Mouse (Mus musculus): ENCODE data around the gene Mfsd4b3. TPM values are rescaled to one million over a fixed set of nuclear protein-coding genes. Genes with fewer than 3 reads are reported as not detected.

The Mfsd4b3 gene
- polyA plus RNA-seq, 1 experiment: 0.19 TPM

DNA sequence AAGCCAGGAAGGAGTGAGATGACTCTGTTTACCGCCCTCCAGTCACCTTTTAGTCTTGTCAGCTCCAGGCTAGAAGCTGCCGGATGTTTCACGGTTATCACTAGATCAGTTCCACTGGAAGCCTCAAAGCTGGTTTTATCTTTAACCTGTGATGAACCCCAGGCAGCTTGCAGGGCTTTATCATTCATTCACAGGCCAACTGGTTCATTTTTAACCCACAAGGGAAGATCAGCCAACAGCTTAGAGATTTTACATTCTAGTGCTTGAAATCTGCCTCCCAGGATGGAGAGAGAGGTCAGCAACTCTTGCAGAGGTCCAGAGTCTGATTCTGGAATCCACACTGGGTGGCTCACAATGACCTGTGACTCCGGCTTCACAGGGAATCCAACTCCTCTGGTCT lies 31.2 kb upstream of the Mfsd4b3 start:
- Histone ChIP-seq H3K27me3 (ENCODE audit: control insufficient read depth, insufficient read depth, insufficient read length) (peaks cover 4% of the 10 kb centered on the region), H3K79me3 (ENCODE audit: low read depth) (no peaks in the 10 kb centered on the region), H3K79me2 (ENCODE audit: control insufficient read depth, insufficient read depth) (no peaks in the 10 kb centered on the region), H3K4me3 (ENCODE audit: insufficient read depth, poor library complexity, severe bottlenecking) (no peak overlapping the region), H3ac (ENCODE audit: control insufficient read depth, insufficient read length, low read depth) (no peak overlapping the region), H3K36me3 (ENCODE audit: control insufficient read depth, insufficient read depth) (no peaks in the 10 kb centered on the region)
- no peak for TF ChIP-seq USF1 (IDR thresholded peaks at IDR 0.05; ENCODE audit: low read depth)
- no peak for TF ChIP-seq MYOD1 (IDR thresholded peaks at IDR 0.05; ENCODE audit: control insufficient read depth, insufficient read length, low read depth)
- no peak for TF ChIP-seq CEBPB (IDR thresholded peaks at IDR 0.05; ENCODE audit: low read depth)
- TF ChIP-seq MAX (IDR thresholded peaks at IDR 0.05): no peak
- no peak for TF ChIP-seq FOSL1 (IDR thresholded peaks at IDR 0.05; ENCODE audit: insufficient read depth, low read length, poor library complexity, severe bottlenecking)

DNA sequence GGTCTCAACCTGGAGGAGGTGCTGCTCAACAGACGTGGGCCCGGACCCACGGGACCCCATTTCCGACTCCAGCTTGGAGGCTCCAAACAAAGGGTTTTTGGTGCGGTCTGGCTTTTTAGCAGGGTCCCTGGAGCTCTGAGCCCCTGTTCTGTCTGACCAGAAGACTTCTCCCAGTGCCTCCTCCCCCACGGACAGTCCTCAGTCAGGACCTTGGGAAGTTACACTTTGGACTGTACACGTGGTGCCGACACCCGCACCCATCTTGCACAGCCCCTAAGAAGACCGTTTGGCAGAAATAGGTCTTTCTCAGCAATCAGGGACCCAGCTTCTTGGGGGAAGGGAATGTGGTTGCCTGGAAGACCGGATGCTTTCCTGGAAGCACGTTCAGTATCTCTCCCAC lies 26.5 kb upstream of the Mfsd4b3 start, which contains the start of gene Mfsd4b5:
Mfsd4b5 (minus strand) TSS at position 181 of the 400 bp plus-strand sequence.
- Histone ChIP-seq H3K27me3 (ENCODE audit: control insufficient read depth, insufficient read depth, insufficient read length) (peaks cover 4% of the 10 kb centered on the region), H3K4me3 (ENCODE audit: insufficient read depth, poor library complexity, severe bottlenecking) (no peak within 1 kb of the TSS), H3ac (ENCODE audit: control insufficient read depth, insufficient read length, low read depth) (no peak within 1 kb of the TSS), H3K36me3 (ENCODE audit: control insufficient read depth, insufficient read depth) (no peaks in the 10 kb centered on the region), H3K79me3 (ENCODE audit: low read depth) (no peaks in the 10 kb centered on the region), H3K79me2 (ENCODE audit: control insufficient read depth, insufficient read depth) (no peaks in the 10 kb centered on the region)
- no peak for TF ChIP-seq FOSL1 (IDR thresholded peaks at IDR 0.05; ENCODE audit: insufficient read depth, low read length, poor library complexity, severe bottlenecking)
- no peak for TF ChIP-seq MYOG (IDR thresholded peaks at IDR 0.05; ENCODE audit: control insufficient read depth, extremely low read depth, insufficient read length)
- TF ChIP-seq MAX (IDR thresholded peaks at IDR 0.05): no peak
- TF ChIP-seq CTCF (IDR thresholded peaks at IDR 0.05; ENCODE audit: control insufficient read depth, insufficient read depth, insufficient read length): no peak
- TF ChIP-seq MYOD1 (IDR thresholded peaks at IDR 0.05; ENCODE audit: control insufficient read depth, insufficient read length, low read depth): no peak
- TF ChIP-seq USF1 (IDR thresholded peaks at IDR 0.05; ENCODE audit: low read depth): no peak
- TF ChIP-seq CEBPB (IDR thresholded peaks at IDR 0.05; ENCODE audit: low read depth): no peak

DNA sequence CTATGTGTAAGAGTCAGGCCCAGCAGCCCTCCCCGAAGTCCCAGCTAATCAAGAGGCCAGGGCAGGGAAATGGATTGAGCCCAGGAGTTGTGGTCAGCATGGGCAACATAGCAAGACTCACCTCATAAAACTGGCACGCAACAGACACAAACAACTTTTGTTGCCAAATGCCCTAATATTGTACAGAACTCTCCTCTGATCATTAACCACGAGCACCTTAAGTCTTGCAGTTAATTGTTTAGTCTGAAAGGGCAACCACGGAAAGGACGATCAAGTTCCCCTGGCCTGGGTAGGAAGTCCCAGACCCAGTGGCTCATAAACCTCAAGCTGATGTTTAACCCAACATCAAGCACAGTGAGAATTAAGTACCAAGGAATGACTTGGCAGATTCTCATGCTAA lies 22.7 kb upstream of the Mfsd4b3 start:
- H3K79me2 ChIP-seq (ENCODE audit: control insufficient read depth, insufficient read depth): no peaks in the 10 kb centered on the region
- no peaks in the 10 kb centered on the region for H3K36me3 ChIP-seq (ENCODE audit: control insufficient read depth, insufficient read depth)
- H3K79me3 ChIP-seq (ENCODE audit: low read depth): no peaks in the 10 kb centered on the region
- TF ChIP-seq MYOD1 (IDR thresholded peaks at IDR 0.05; ENCODE audit: control insufficient read depth, insufficient read length, low read depth): no peak
- no peak for TF ChIP-seq FOSL1 (IDR thresholded peaks at IDR 0.05; ENCODE audit: insufficient read depth, low read length, poor library complexity, severe bottlenecking)
- no peak for TF ChIP-seq CEBPB (IDR thresholded peaks at IDR 0.05; ENCODE audit: low read depth)
- TF ChIP-seq CTCF (IDR thresholded peaks at IDR 0.05; ENCODE audit: control insufficient read depth, insufficient read depth, insufficient read length): no peak
- TF ChIP-seq USF1 (IDR thresholded peaks at IDR 0.05; ENCODE audit: low read depth): no peak
- no peak for TF ChIP-seq MAX (IDR thresholded peaks at IDR 0.05)
- TF ChIP-seq MYOG (IDR thresholded peaks at IDR 0.05; ENCODE audit: control insufficient read depth, extremely low read depth, insufficient read length): no peak
- peaks cover 4% of the 10 kb centered on the region for H3K27me3 ChIP-seq (ENCODE audit: control insufficient read depth, insufficient read depth, insufficient read length)
- no peak overlapping the region for H3ac ChIP-seq (ENCODE audit: control insufficient read depth, insufficient read length, low read depth)
- H3K4me3 ChIP-seq (ENCODE audit: insufficient read depth, poor library complexity, severe bottlenecking): no peak overlapping the region

DNA sequence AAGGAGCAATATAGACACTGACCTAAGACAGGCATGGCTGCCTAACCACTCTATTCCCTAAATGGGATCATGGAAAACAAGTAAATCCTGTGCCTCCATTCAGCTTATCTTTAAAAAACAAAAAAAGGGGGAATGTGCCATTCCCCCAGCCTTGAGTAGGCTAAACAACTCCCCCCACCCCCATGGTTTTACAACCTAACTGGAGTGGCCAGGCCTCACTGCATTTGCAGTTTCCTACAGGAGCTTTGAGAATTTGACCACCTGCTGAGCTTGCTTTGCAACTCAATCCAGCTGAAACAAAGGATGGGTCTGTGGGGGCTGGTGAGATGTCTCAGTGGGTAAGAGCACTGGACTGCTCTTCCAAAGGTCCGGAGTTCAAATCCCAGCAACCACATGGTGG lies 18.3 kb upstream of the Mfsd4b3 start:
- no peak for TF ChIP-seq USF1 (IDR thresholded peaks at IDR 0.05; ENCODE audit: low read depth)
- no peak for TF ChIP-seq MYOD1 (IDR thresholded peaks at IDR 0.05; ENCODE audit: control insufficient read depth, insufficient read length, low read depth)
- no peak for TF ChIP-seq MAX (IDR thresholded peaks at IDR 0.05)
- no peak for TF ChIP-seq MYOG (IDR thresholded peaks at IDR 0.05; ENCODE audit: control insufficient read depth, extremely low read depth, insufficient read length)
- no peak for TF ChIP-seq CTCF (IDR thresholded peaks at IDR 0.05; ENCODE audit: control insufficient read depth, insufficient read depth, insufficient read length)
- TF ChIP-seq FOSL1 (IDR thresholded peaks at IDR 0.05; ENCODE audit: insufficient read depth, low read length, poor library complexity, severe bottlenecking): no peak
- TF ChIP-seq CEBPB (IDR thresholded peaks at IDR 0.05; ENCODE audit: low read depth): no peak
- Histone ChIP-seq H3K4me3 (ENCODE audit: insufficient read depth, poor library complexity, severe bottlenecking) (no peak overlapping the region), H3K79me2 (ENCODE audit: control insufficient read depth, insufficient read depth) (no peaks in the 10 kb centered on the region), H3K79me3 (ENCODE audit: low read depth) (no peaks in the 10 kb centered on the region), H3K27me3 (ENCODE audit: control insufficient read depth, insufficient read depth, insufficient read length) (no peaks in the 10 kb centered on the region), H3K36me3 (ENCODE audit: control insufficient read depth, insufficient read depth) (no peaks in the 10 kb centered on the region), H3ac (ENCODE audit: control insufficient read depth, insufficient read length, low read depth) (no peak overlapping the region)

DNA sequence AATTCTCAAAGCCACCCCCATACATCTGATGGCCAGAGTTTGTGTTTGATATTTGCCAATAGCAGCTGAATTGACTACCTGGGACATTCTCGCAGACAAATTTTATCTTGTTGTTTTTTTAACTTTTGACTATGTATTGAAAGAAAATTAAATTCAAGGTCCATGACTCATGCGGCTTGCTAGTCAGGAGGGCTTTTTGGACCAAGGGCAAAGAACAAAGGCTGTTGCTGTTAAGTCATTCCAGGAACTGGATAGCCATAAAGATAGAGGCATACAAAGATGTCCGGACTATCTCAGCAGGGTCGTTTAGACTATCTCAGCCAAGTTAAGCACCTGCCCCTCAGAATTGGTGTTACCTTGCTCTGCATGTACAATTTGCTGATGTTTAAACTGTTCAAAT lies 17.4 kb upstream of the Mfsd4b3 start:
- no peaks in the 10 kb centered on the region for H3K79me2 ChIP-seq (ENCODE audit: control insufficient read depth, insufficient read depth)
- no peaks in the 10 kb centered on the region for H3K27me3 ChIP-seq (ENCODE audit: control insufficient read depth, insufficient read depth, insufficient read length)
- H3K79me3 ChIP-seq (ENCODE audit: low read depth): no peaks in the 10 kb centered on the region
- no peak for TF ChIP-seq MYOD1 (IDR thresholded peaks at IDR 0.05; ENCODE audit: control insufficient read depth, insufficient read length, low read depth)
- TF ChIP-seq FOSL1 (IDR thresholded peaks at IDR 0.05; ENCODE audit: insufficient read depth, low read length, poor library complexity, severe bottlenecking): no peak
- TF ChIP-seq MYOG (IDR thresholded peaks at IDR 0.05; ENCODE audit: control insufficient read depth, extremely low read depth, insufficient read length): no peak
- no peak for TF ChIP-seq CEBPB (IDR thresholded peaks at IDR 0.05; ENCODE audit: low read depth)
- TF ChIP-seq MAX (IDR thresholded peaks at IDR 0.05): no peak
- no peak for TF ChIP-seq CTCF (IDR thresholded peaks at IDR 0.05; ENCODE audit: control insufficient read depth, insufficient read depth, insufficient read length)
- no peak for TF ChIP-seq USF1 (IDR thresholded peaks at IDR 0.05; ENCODE audit: low read depth)
- no peak overlapping the region for H3K4me3 ChIP-seq (ENCODE audit: insufficient read depth, poor library complexity, severe bottlenecking)
- H3ac ChIP-seq (ENCODE audit: control insufficient read depth, insufficient read length, low read depth): no peak overlapping the region
- H3K36me3 ChIP-seq (ENCODE audit: control insufficient read depth, insufficient read depth): no peaks in the 10 kb centered on the region

DNA sequence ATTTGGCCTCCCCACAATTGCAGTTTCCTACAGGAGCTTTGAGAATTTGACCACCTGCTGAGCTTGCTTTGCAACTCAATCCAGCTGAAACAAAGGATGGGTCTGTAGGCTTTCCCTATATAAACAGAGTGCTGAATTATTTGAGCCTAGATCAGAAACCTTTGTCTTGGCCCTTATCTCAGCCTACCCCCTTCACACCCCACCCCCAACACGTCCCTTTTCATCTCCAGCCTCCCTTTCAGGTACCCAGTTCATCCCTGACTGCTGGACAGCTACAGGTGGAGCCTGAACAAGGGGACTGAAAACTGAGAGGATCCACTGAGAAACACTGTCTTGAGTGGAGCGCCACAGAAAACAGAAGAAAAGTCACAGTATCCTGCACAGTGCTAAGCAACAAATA lies 15.8 kb upstream of the Mfsd4b3 start:
- H3K79me2 ChIP-seq (ENCODE audit: control insufficient read depth, insufficient read depth): no peaks in the 10 kb centered on the region
- H3ac ChIP-seq (ENCODE audit: control insufficient read depth, insufficient read length, low read depth): no peak overlapping the region
- H3K36me3 ChIP-seq (ENCODE audit: control insufficient read depth, insufficient read depth): no peaks in the 10 kb centered on the region
- H3K27me3 ChIP-seq (ENCODE audit: control insufficient read depth, insufficient read depth, insufficient read length): no peaks in the 10 kb centered on the region
- TF ChIP-seq USF1 (IDR thresholded peaks at IDR 0.05; ENCODE audit: low read depth): no peak
- TF ChIP-seq FOSL1 (IDR thresholded peaks at IDR 0.05; ENCODE audit: insufficient read depth, low read length, poor library complexity, severe bottlenecking): no peak
- TF ChIP-seq MYOD1 (IDR thresholded peaks at IDR 0.05; ENCODE audit: control insufficient read depth, insufficient read length, low read depth): no peak
- TF ChIP-seq MYOG (IDR thresholded peaks at IDR 0.05; ENCODE audit: control insufficient read depth, extremely low read depth, insufficient read length): no peak
- no peak for TF ChIP-seq CTCF (IDR thresholded peaks at IDR 0.05; ENCODE audit: control insufficient read depth, insufficient read depth, insufficient read length)
- no peak for TF ChIP-seq CEBPB (IDR thresholded peaks at IDR 0.05; ENCODE audit: low read depth)
- no peak for TF ChIP-seq MAX (IDR thresholded peaks at IDR 0.05)
- no peak overlapping the region for H3K4me3 ChIP-seq (ENCODE audit: insufficient read depth, poor library complexity, severe bottlenecking)
- H3K79me3 ChIP-seq (ENCODE audit: low read depth): no peaks in the 10 kb centered on the region

Data from C2C12 (cell line).